Mouse (Mus musculus) urinary bladder, adult 2 months (tissue): ENCODE measurements around the gene Strip2. TPM values are rescaled to one million over a fixed set of nuclear protein-coding genes. Genes with fewer than 3 reads are reported as not detected.
A peak's percentile ranks its signal among the peaks of the same experiment; 100 is the strongest.

Source experiments
- DNase-seq: peaks from one replicate; pipeline ENCODE4 v3.0.0; 2022; ENCODE audit warnings: low spot score
- polyA plus RNA-seq: library from polyadenylated mRNA; depleted of rRNA; stranded (reverse); fragments of >200 nt; gene quantifications from 2 replicates; pipeline ENCODE4 v1.2.3, GENCODE M21; 2012

Gene Strip2
- polyA plus RNA-seq, 1 experiment = 0.87 TPM

DNA sequence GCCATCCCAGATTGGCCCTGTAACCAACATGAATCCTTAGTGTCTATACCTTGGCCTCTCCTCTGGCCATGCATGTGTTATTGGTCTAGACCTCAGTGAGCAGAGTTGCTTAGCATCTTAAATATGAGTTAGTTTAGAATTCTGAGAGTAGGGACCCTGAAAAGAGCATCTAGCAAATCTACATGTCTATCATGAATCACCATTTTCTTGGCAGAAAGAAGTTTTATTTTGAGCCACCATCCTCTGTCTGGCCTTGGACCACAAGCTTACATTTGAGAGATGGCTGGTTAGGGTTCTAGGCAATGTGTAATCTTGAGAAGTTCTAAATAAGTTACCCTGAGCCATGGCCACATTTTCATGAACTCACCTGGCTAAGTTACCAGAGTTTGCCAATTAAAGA is 13.3 kb downstream of the Strip2 start:
- DNase-seq = no peak

GRCm38 (mm10) chr6:29930665-29931064 is 13.9 kb downstream of the Strip2 start:
- DNase-seq = no peak

- DNase-seq = no peak
Measured at GRCm38 (mm10) chr6:29931181-29931580, 14.4 kb downstream of the Strip2 start.

GRCm38 (mm10) chr6:29935741-29936140 is 18.9 kb downstream of the Strip2 start:
- no peak for DNase-seq

DNA sequence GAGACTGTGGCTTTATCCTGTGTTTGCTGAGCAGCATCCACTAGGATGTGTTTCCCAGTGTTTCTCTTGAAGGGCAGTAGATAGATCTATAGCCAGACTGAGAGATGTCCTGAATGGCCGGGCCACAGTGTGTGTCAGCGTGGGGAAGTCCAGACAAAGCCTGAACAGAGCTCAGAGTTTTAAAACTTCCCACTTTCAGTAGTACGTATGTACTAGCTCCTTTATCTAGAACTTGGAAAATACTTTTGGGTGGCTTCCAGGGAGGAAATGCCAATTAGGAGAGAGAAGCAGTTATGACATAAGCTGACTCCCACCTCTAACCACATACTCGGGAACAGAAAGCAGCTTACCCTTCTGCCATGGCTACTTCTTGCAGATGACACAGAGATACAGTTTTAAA is 23.6 kb downstream of the Strip2 start:
- no peak for DNase-seq

GRCm38 (mm10) chr6:29941036-29941435 is 24.2 kb downstream of the Strip2 start:
- no peak for DNase-seq

- no peak for DNase-seq
Measured at GRCm38 (mm10) chr6:29944465-29944864, 27.7 kb downstream of the Strip2 start.

GRCm38 (mm10) chr6:29946568-29946967 is 29.8 kb downstream of the Strip2 start:
- DNase-seq = no peak

DNA sequence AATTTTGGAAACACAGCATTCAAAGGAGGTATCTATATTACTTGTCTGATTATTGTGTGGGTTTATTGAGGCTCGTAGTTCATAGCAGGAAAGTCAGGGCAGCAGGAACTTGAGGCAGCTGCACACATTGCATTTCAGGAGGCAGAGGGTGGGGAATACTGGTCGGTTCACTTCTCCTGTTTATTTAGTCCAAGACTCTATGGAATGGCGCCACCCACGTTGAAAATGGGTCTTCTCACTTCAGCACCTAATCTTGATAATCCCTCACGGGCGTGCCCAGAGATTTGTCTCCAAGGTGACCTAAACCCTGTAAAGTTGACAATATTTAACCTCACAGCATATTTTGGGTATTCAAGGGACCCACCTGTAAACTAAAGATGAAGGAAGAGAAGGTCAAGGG is 31.0 kb downstream of the Strip2 start:
- DNase-seq = no peak

- DNase-seq = no peak
Measured at GRCm38 (mm10) chr6:29956749-29957148, 39.9 kb downstream of the Strip2 start.

DNA sequence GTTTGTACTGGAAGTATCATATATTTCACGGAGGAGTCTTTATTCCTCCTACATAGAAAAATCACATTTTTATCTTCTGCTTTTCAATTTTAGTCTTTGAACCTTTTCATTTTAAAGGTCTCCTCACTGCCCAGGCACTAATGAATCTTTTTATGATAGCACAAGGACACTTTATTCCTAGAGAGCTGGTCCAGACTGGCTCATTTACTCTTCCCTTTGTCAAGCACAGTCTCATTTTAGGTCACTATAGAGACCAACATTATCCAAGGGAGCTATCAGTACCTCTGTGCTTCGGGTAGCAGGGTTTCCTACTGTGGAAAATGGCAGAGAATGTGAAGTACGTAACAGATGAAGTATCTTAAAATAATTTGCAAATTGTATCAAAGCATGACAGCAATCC is 41.9 kb downstream of the Strip2 start:
- no peak for DNase-seq

GRCm38 (mm10) chr6:29961081-29961480 is 44.3 kb downstream of the Strip2 start:
- no peak for DNase-seq

DNA sequence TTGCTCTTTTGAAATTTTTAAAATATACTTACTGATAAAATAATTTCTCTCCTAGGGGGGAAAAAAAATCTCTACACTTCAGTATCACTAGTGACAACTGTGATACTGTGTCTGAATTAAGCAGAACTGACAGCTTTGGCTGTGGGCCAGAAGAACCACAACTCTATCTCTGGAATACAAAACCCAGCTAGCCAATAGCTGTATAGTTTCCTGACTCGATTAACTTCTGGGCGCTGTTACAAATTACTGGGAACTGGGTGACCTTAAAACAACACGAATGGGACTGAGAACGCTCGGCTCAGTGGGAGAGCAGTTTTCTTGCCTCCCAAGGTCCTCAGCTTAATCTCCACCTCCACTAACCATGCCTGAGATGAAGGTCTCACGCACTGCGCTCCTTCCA is 51.1 kb downstream of the Strip2 start:
- DNase-seq = no peak

DNA sequence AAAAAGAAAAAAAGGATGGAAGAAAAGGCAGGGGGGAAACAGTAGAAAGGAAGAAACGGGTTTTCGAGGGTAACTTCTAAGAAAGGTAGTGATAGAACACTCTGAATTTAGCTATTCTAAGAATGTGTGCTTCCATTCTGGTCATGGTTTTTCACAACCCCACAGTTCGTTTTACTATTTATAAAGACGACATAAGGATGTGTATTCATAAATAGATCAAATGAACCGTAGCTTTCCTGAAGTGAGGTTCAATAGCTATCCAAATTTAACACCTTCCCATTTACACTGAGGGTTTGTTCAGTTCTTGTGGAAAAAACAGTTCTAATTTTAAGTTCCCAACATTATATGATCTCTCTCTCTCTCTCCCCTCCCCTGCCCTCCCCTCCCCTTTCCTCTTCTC is 56.5 kb downstream of the Strip2 start:
- DNase-seq = no peak

GRCm38 (mm10) chr6:29974836-29975235 is 58.0 kb downstream of the Strip2 start:
- no peak for DNase-seq

DNA sequence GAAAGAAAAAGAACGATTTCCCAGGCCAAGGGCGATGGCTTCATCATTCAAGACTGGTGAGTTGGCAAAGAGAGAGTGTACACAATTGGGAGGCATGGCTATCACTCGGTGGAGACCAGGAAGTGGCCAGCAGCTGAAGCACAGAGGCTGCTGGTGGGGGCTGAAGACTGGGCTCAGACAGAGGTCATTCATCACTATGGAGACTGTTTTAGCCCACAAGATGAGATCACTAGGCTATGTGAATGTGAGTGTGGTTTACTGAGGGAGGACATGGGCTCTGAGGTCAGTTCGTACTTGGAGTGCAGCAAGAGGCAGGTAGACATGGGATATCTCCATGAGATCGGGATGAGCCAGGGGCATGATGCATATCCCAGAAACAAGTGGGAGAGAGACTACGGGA is 63.6 kb downstream of the Strip2 start:
- DNase-seq = no peak

DNA sequence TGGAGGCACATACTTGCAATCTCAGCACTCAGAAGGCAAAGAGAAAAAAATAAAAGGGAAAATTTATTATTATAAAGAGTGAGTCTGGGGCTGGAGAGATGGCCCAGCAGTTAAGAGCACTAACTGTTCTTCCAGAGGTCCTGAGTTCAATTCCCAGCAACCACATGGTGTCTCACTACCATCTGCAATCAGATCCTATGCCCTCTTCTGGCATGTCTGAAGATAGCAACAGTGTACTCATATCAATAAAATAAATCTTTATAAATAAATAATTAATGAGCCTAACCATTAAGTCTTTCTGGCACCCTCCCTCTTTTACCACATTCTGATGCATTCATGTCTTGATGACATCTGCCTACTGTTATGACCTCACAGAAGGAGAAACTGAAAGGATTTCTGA is 65.0 kb downstream of the Strip2 start:
- no peak for DNase-seq

- DNase-seq = peak; percentile 70
Measured at GRCm38 (mm10) chr6:29985058-29985498, 68.3 kb downstream of the Strip2 start.

DNA sequence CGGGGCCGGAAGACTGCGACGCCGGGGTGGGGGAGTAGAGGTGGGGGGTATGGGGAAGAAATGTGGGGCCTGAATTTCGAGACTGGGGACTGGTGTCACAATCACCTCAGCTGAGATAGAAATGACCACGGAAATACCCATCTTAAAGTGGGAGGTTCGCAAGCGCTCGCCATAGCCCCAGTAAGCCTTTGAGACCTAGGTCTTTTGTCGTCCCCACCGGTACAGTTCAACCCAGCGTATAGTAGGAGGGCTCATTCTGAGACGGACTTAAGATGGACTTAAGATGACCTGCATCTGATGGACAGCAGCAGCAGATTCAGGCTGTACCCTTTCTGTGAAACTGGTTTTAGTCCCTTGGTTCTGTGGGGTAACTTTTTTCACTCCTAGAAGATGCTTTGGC is 68.7 kb downstream of the Strip2 start:
- no peak for DNase-seq

DNA sequence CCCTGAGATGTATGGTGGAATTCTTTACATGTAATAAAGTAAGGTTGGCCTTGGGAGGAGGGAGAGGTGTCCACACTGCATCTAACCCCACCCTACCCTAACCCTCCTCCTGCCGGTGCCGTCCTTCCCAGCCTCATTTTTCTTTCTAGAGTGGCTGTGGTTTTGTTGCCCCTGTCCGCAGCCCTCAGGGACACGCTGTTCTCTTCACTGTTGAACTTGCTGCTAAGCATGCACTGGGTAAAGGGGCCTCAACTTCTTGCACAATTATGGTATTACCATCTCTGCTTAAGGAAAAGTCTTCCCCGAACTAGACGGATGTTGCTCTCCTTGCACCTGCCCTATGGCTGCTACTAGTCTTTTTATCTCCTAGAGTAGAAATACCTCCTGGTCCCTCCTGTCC is 69.2 kb downstream of the Strip2 start:
- DNase-seq = no peak

DNA sequence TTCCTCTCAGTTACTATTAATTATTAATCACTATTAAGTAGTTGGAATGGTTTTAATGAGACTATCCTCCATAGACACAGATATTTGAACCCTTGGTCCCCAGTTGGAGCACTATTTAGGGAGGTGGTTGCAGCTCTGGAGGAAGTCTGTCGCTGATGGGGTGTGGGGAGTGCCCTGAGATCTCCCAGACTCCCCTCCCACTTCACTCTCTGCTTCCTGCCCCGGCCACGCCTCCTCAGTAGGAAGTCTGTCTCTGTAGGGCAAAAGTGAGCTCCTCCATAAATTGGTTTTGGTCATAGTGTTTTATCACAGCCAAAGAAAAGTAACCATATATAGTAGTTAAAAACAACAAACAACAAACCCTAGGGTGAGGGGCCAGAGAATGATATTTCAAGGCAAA is 70.4 kb downstream of the Strip2 start:
- DNase-seq = no peak

DNA sequence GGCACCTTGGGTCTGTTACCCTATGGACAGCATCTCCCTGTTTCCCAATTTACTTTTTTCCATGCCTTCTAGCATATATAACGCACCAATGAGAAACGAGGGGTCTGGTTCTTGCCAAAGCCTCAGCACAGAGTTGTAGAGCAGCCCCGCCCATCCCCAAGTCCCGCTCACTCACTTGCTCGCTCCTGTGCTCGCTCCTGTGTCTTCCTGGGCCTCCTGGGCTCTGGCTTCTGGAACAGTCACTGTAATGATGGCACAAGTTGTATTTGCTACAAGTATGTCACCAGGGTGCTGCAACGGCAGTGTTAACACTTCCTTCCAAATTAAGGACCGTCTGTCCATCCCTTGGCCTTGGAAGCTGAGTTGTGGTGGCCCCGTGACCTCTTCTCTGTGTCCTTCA is 81.3 kb downstream of the Strip2 start:
- DNase-seq = no peak

- DNase-seq = no peak
Measured at GRCm38 (mm10) chr6:29998771-29999170, 82.0 kb downstream of the Strip2 start.

- DNase-seq = no peak
Measured at GRCm38 (mm10) chr6:30002628-30003027, 85.8 kb downstream of the Strip2 start.

DNA sequence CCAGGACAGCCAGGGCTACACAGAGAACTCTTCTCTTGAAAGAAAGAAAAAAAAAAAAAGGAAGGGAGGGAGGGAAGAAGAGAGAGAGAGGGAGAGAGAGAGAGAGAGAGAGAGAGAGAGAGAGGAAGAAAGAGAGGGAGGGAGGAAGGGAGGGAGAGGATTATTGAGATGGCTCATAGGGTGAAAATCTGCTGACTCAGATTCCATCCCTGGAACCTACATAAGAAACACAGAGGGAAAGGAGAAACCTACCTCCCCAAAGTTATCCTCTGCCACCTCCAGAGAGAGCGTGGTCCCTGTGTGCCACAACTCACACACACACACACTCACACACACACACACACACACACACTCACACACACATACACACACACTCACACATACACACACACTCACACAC is 89.0 kb downstream of the Strip2 start:
- no peak for DNase-seq
